28 mouse cellular contexts compared by ENCODE assay signal in genomic region chr16:87662528-87662927, GRCm38 (mm10).
"Had no signal": no experiment of that assay in that cellular context is flagged by ENCODE, and none has a peak within 500 bp of the region (broad histone marks: within the 10 kb centered on the region; RNA-seq: fewer than 3 reads in every experiment).

No protein-coding gene starts in this region.

- H3K27me3 ChIP-seq: heart, embryonic 13.5 days; heart, embryonic 15.5 days; hindbrain, embryonic 12.5 days; kidney, embryonic 15.5 days; limb, embryonic 13.5 days; limb, embryonic 15.5 days; liver, embryonic 12.5 days had no signal

- H3K4me2 ChIP-seq: heart, embryonic 11.5 days; heart, embryonic 13.5 days; heart, embryonic 15.5 days; hindbrain, embryonic 12.5 days; hindbrain, embryonic 14.5 days; kidney, embryonic 15.5 days; limb, embryonic 13.5 days; limb, embryonic 15.5 days; liver, embryonic 12.5 days had no signal

- H3K9ac ChIP-seq: heart, embryonic 13.5 days; heart, embryonic 15.5 days; hindbrain, embryonic 12.5 days; hindbrain, embryonic 14.5 days; kidney, embryonic 15.5 days; limb, embryonic 13.5 days; limb, embryonic 15.5 days; liver, embryonic 12.5 days; liver, embryonic 14.5 days had no signal

- H3K36me3 ChIP-seq: heart, embryonic 13.5 days; heart, embryonic 15.5 days; hindbrain, embryonic 10.5 days; hindbrain, embryonic 12.5 days; kidney, embryonic 15.5 days; limb, embryonic 13.5 days; limb, embryonic 15.5 days; liver, embryonic 12.5 days had no signal

- H3K9me3 ChIP-seq: heart, embryonic 13.5 days; heart, embryonic 15.5 days; hindbrain, embryonic 10.5 days; hindbrain, embryonic 12.5 days; kidney, embryonic 15.5 days; limb, embryonic 13.5 days; limb, embryonic 15.5 days; liver, embryonic 12.5 days had no signal

- DNase-seq: gastrocnemius, adult 2 months; gastrocnemius, postnatal 10 days; gastrocnemius, postnatal 25 days; heart, adult 2 months; heart, postnatal 14 days; heart, postnatal 4 days; kidney, adult 11 months; kidney, adult 2 months; kidney, adult 9 months; kidney, postnatal 14 days; kidney, postnatal 36 days; layer of hippocampus, adult 9-11 months; layer of hippocampus, postnatal 36 days; left cerebral cortex, postnatal 4 days had no signal

- H3K27ac ChIP-seq: gastrocnemius, adult 2 months; heart, embryonic 13.5 days; heart, embryonic 15.5 days; hindbrain, embryonic 10.5 days; hindbrain, embryonic 12.5 days; hindbrain, embryonic 14.5 days; kidney, embryonic 15.5 days; kidney, postnatal 0 days; limb, embryonic 13.5 days; limb, embryonic 15.5 days; liver, embryonic 12.5 days; liver, embryonic 14.5 days had no signal

- ATAC-seq: hindbrain, embryonic 16.5 days; intestine, embryonic 16.5 days; liver, embryonic 12.5 days had no signal

- H3K4me1 ChIP-seq: heart, embryonic 15.5 days; hindbrain, embryonic 12.5 days; kidney, embryonic 15.5 days had no signal

- H3K4me3 ChIP-seq: gastrocnemius, adult 2 months; heart, adult 2 months; heart, embryonic 13.5 days; heart, embryonic 15.5 days; hindbrain, embryonic 10.5 days; hindbrain, embryonic 12.5 days; kidney, embryonic 15.5 days; limb, embryonic 13.5 days; limb, embryonic 15.5 days; liver, embryonic 12.5 days had no signal
